Mouse (Mus musculus) adrenal gland, postnatal 25 days (tissue): ENCODE measurements around the gene Zfp618. TPM values are rescaled to one million over a fixed set of nuclear protein-coding genes. Genes with fewer than 3 reads are reported as not detected.

Experiments used
- DNase-seq: peaks from one replicate; pipeline ENCODE4 v3.0.0; 2021; ENCODE audit warnings: mixed read lengths
- total RNA-seq: library from RNA; stranded (reverse); gene quantifications from 2 replicates; pipeline ENCODE4 v1.2.3, GENCODE M21; 2021

Zfp618 gene
- total RNA-seq, 1 experiment from 2014 or later: 10.3 TPM

- DNase-seq: peak; percentile 89
These were observed 193.7 kb downstream of the Zfp618 start for GRCm38 (mm10) chr4:63158961-63159592.

DNA sequence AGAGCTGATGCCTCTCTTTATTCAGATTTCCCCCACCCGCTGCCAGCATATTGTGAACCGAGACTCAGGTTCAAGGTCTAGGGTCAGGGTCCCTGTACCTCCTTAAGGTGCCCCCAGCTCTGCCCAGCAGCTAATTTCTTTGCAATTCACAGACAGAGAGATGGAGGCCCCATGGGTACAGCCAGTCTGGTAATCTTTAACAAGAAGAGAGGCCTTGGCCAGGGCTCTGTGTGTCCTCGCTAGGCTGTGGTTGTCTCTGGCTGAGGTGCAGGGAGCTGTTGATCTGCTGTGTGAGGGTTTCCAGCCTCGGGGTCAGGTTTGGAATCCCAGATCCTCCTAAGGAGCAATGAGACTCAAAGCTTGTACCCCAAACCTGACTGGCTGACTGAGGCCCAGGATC lies 200.3 kb downstream of the Zfp618 start:
- no peak for DNase-seq

DNA sequence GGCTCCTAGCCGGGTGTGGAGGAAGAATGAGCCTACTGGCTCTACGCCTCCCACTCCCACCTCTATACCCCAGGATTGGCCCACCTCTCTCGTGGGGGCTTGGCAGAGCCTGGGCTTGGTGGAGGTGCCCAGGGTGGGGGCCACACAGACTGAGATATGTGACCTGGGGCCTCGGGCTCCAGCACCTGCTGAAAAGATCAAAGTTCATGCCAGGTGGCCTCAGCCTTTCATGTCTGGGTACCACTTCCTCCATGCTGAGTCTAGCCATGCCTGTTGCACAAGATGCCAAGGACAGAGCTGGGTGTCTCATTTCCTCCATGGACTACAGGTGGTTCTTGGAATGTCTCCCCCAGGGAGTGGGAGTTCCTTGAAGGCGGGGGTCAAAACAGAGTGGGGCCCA lies 200.9 kb downstream of the Zfp618 start:
- DNase-seq: no peak

GRCm38 (mm10) chr4:63170061-63170460 lies 204.7 kb downstream of the Zfp618 start:
- DNase-seq: no peak

- no peak for DNase-seq
These were observed 205.7 kb downstream of the Zfp618 start for GRCm38 (mm10) chr4:63171122-63171521.

GRCm38 (mm10) chr4:63171969-63172685 lies 206.8 kb downstream of the Zfp618 start, which contains the start of gene Kif12:
Gene Kif12, minus strand, starts transcription at chr4:63172131.
- DNase-seq: no peak

DNA sequence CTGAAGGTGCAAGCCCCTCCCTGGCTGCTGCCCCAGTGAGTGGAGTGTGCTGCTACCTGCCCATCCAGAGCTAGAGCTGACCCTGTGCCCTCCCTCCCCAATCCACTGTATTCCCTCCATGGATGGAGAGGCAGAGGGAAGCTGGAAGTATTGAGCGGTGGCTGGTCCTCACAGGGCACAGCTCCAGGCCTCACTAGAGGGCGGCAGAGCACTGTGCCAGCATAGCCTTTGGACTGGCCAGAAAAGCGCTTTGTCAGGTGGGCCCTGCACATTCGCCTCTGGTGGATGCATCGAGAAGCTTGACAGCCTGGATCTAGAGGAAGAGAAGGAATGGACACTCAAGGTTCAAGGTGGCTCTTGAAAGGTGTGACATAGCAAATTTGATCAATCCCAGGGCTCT lies 216.2 kb downstream of the Zfp618 start:
- peak; percentile 63 for DNase-seq

DNA sequence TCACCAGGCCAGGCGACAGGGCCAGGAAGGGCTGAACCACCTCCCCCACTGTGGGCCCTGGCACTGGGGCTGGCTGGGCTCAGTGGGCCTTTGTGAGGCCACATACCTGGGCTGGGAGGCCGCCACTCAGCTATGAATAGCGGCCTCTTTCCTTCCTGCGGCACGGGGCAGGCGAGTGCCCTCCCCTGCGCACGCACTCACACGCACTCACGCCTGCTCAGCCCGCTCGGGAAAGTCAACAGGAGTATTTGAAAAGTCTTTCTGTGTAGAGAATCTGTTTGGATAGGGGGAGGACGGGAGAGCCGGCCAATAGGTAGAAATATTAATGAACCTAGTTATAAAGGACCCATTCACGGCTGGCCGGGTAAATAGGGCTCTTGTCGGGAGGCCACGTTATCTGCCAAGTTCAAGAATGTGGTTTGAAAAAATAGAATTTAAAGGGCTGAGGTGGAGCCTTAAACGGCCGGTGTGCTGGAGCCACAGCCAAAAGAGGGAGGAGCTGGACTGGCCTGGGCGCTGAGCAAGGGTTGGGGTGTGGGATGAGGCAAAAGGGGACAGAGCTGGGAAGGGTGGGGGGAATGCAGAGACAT lies 221.0 kb downstream of the Zfp618 start:
- no peak for DNase-seq

Other genes with a start within 250 kb of the Zfp618 start
- 13.7 TPM in 1 of 2 replicates, not detected in the other for gene Ambp, start 189.2 kb downstream of the Zfp618 start, total RNA-seq
- not detected in 2 replicates for gene Kif12, start 206.6 kb downstream of the Zfp618 start, total RNA-seq
- 9.3 and 11.7 TPM in 2 replicates for gene Col27a1, start 248.4 kb downstream of the Zfp618 start, total RNA-seq